Mouse (Mus musculus): ENCODE measurements around the gene Misp. TPM values are rescaled to one million over a fixed set of nuclear protein-coding genes. Genes with fewer than 3 reads are reported as not detected.

Misp gene
- polyA plus RNA-seq, 1 experiment from 2014 or later, result 2.1 TPM

- H3K9me3 ChIP-seq (replicated peaks), result no peaks in the 10 kb centered on the region
- no peak overlapping the region for H3K4me2 ChIP-seq (replicated peaks)
- ATAC-seq (ENCODE audit: low FRiP score), result no peak
- H3K27me3 ChIP-seq, result peaks cover 49% of the 10 kb centered on the region
- H3K9ac ChIP-seq, result no peak overlapping the region
- no peaks in the 10 kb centered on the region for H3K36me3 ChIP-seq
- no peak overlapping the region for H3K27ac ChIP-seq
- H3K4me3 ChIP-seq, result no peak overlapping the region
- peaks cover 20% of the 10 kb centered on the region for H3K4me1 ChIP-seq
- 36% methylated on average over 27 of the region's 27 CpGs for WGBS
Observed at GRCm38 (mm10) chr10:79783920-79784800, 36.6 kb upstream of the Misp start.

- Histone ChIP-seq H3K4me2 (replicated peaks) (no peak overlapping the region), H3K9me3 (replicated peaks) (no peaks in the 10 kb centered on the region), H3K27me3 (peaks cover 13% of the 10 kb centered on the region), H3K36me3 (no peaks in the 10 kb centered on the region), H3K27ac (no peak overlapping the region), H3K4me1 (peaks cover 9% of the 10 kb centered on the region; the same call in 1 of the 2 replicates), H3K4me3 (no peak overlapping the region), H3K9ac (no peak overlapping the region)
- ATAC-seq (ENCODE audit: low FRiP score), result no peak
- WGBS, result 38% methylated on average over 7 of the region's 7 CpGs
Observed at GRCm38 (mm10) chr10:79788386-79789158, 32.2 kb upstream of the Misp start.

GRCm38 (mm10) chr10:79789581-79789980, 31.2 kb upstream of the Misp start:
- ATAC-seq (ENCODE audit: low FRiP score), result no peak
- H3K9ac ChIP-seq, result no peak overlapping the region

GRCm38 (mm10) chr10:79790861-79791260, 29.9 kb upstream of the Misp start, which contains the start of gene Prss57:
Prss57 (minus strand) TSS chr10:79790961.
- no peaks in the 10 kb centered on the region for H3K9me3 ChIP-seq (replicated peaks)
- no peaks in the 10 kb centered on the region for H3K36me3 ChIP-seq
- H3K27me3 ChIP-seq, result no peaks in the 10 kb centered on the region
- H3K9ac ChIP-seq, result no peak within 1 kb of the TSS
- peaks cover 18% of the 10 kb centered on the region for H3K4me1 ChIP-seq
- 84% methylated on average over 4 of the region's 4 CpGs for WGBS
- no peak within 1 kb of the TSS for H3K4me2 ChIP-seq (replicated peaks)
- H3K4me3 ChIP-seq, result no peak within 1 kb of the TSS
- H3K27ac ChIP-seq, result no peak within 1 kb of the TSS
- ATAC-seq (ENCODE audit: low FRiP score), result no peak

More at GRCm38 (mm10) chr10:79789581-79789980, 31.2 kb upstream of the Misp start:
- WGBS, result 51% methylated on average over 2 of the region's 2 CpGs
- Histone ChIP-seq H3K36me3 (no peaks in the 10 kb centered on the region), H3K27me3 (peaks cover 6% of the 10 kb centered on the region), H3K4me3 (no peak overlapping the region), H3K9me3 (replicated peaks) (no peaks in the 10 kb centered on the region), H3K27ac (no peak overlapping the region), H3K4me2 (replicated peaks) (no peak overlapping the region), H3K4me1 (peaks cover 10% of the 10 kb centered on the region)

GRCm38 (mm10) chr10:79792339-79793040, 28.3 kb upstream of the Misp start:
- Histone ChIP-seq H3K9ac (peak overlapping the region; percentile 98; the same call in 1 of the 2 replicates), H3K4me1 (peaks cover 33% of the 10 kb centered on the region), H3K27me3 (no peaks in the 10 kb centered on the region), H3K4me3 (no peak overlapping the region), H3K27ac (peak overlapping the region; percentile 18; the same call in 1 of the 2 replicates), H3K9me3 (replicated peaks) (no peaks in the 10 kb centered on the region), H3K4me2 (replicated peaks) (peak overlapping the region; percentile 90; the same call in 1 of the 2 replicates), H3K36me3 (no peaks in the 10 kb centered on the region)
- ATAC-seq (ENCODE audit: low FRiP score), result no peak
- WGBS, result 81% methylated on average over 5 of the region's 5 CpGs

DNA sequence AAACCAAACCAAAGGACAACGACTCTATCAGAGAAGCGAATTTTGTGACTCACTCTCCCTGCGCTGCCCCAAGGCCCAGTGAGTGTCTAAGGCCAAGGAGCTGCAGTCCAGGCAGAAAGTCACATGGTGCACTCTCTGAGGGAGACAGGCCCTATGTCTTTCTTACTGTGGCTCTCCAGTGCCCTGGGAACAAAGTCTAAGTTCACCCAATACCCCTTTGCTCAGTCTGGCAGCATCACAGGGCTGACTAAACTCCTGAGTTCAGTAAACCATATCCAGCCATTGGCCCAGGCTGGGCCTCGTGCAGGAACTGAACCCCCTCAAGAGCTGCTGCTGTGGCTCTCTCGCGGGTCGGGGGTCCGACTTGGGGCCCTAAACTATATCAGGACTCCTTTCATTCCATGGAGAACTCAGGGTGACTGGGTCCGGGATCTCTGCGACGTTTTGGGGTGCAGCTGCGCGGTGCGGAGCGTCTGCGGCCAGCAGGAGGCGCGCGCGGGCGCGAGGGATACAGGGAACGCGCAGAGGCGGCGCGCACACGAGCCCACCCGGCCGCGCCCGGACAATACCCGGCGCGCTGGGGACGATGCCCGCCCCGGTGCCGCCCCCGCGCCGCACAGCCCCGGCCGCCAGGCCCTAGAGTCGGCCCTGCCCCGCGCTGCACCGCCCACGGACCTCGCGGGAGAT, 27.6 kb upstream of the Misp start, which contains the start of gene Palm:
Gene Palm, plus strand, starts transcription at position 522 of the 687 bp plus-strand sequence.
- no peaks in the 10 kb centered on the region for H3K27me3 ChIP-seq
- no peaks in the 10 kb centered on the region for H3K9me3 ChIP-seq (replicated peaks)
- peaks cover 38% of the 10 kb centered on the region for H3K4me1 ChIP-seq
- H3K4me3 ChIP-seq, result peak within 1 kb of the TSS; percentile 95
- H3K27ac ChIP-seq, result peak within 1 kb of the TSS; percentile 94
- WGBS, result 6% methylated on average over 43 of the region's 51 CpGs
- peak within 1 kb of the TSS; percentile 90 for H3K4me2 ChIP-seq (replicated peaks)
- no peaks in the 10 kb centered on the region for H3K36me3 ChIP-seq
- ATAC-seq (ENCODE audit: low FRiP score), result peak; percentile 66
- peak within 1 kb of the TSS; percentile 98 for H3K9ac ChIP-seq

- Histone ChIP-seq H3K9ac (peak overlapping the region; percentile 98), H3K4me1 (peaks cover 38% of the 10 kb centered on the region), H3K27ac (peak overlapping the region; percentile 94), H3K27me3 (no peaks in the 10 kb centered on the region), H3K36me3 (no peaks in the 10 kb centered on the region), H3K4me2 (replicated peaks) (peak overlapping the region; percentile 90), H3K9me3 (replicated peaks) (no peaks in the 10 kb centered on the region), H3K4me3 (peak overlapping the region; percentile 95)
- WGBS, result 3% methylated on average over 32 of the region's 38 CpGs
- peak; percentile 71 for ATAC-seq (ENCODE audit: low FRiP score)
Observed at GRCm38 (mm10) chr10:79793738-79794490, 26.9 kb upstream of the Misp start.

DNA sequence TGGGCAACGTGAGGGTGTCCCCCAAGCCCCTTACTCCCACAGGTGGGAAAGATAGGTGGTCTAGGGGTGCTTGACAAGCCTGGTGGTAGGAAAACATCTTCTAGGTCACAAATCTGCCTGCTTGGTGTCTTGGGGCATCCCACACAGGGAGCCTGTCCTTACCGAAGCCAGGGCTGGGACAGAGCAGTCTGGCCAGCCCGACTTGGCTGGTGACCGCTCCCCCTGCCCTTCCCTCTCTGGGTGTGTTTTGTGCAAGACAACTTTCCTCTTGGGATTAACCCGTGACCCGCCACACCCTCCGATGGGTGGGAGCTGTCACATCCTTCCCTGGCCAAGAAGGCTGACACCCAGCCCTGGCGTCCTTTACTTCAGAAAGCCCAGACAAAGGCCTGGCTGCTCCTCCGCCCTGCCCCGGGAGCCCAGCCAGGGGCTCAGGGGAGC, 26.3 kb upstream of the Misp start:
- Histone ChIP-seq H3K36me3 (no peaks in the 10 kb centered on the region), H3K9me3 (replicated peaks) (no peaks in the 10 kb centered on the region), H3K27ac (peak overlapping the region; percentile 94), H3K4me2 (replicated peaks) (peak overlapping the region; percentile 90), H3K4me1 (peaks cover 38% of the 10 kb centered on the region), H3K9ac (peak overlapping the region; percentile 98), H3K4me3 (peak overlapping the region; percentile 95), H3K27me3 (no peaks in the 10 kb centered on the region)
- peak; percentile 49 for ATAC-seq (ENCODE audit: low FRiP score)
- 4% methylated on average over 10 of the region's 10 CpGs for WGBS

DNA sequence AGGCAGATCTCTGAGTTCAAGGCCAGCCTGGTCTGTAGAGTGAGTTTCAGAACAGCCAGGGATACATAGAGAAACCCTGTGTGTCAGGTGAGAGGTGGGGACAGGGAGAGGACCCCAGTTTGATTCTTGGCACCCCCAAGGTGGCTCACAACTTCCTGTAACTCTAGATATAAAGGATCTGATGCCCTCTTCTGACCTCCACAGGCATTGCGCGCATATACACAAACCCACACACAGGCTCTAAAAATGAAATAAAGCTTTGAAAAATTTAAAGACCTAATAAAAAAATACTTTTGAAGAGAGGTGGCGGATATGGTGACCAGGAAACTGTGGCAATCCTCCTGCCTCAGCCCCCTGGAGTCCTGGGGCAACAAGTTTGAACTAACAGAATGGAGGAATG, 24.9 kb upstream of the Misp start:
- no peak for ATAC-seq (ENCODE audit: low FRiP score)
- WGBS, result 96% methylated on average over 3 of the region's 3 CpGs
- Histone ChIP-seq H3K4me1 (peaks cover 46% of the 10 kb centered on the region), H3K36me3 (0 out of 2 replicates have a peak, but pooled peaks cover 4% of the 10 kb centered on the region), H3K27ac (no peak overlapping the region), H3K9ac (no peak overlapping the region), H3K4me3 (no peak overlapping the region), H3K27me3 (no peaks in the 10 kb centered on the region), H3K9me3 (replicated peaks) (no peaks in the 10 kb centered on the region), H3K4me2 (replicated peaks) (0 out of 2 replicates have a peak overlapping the region, but pooled peaks have one; percentile 0)

GRCm38 (mm10) chr10:79797326-79797725, 23.5 kb upstream of the Misp start:
- H3K27ac ChIP-seq, result peak overlapping the region; percentile 58
- H3K36me3 ChIP-seq, result 0 out of 2 replicates have a peak, but pooled peaks cover 4% of the 10 kb centered on the region
- 36% methylated on average over 15 of the region's 15 CpGs for WGBS
- H3K9me3 ChIP-seq (replicated peaks), result no peaks in the 10 kb centered on the region
- H3K4me2 ChIP-seq (replicated peaks), result peak overlapping the region; percentile 42
- H3K9ac ChIP-seq, result no peak overlapping the region
- H3K4me3 ChIP-seq, result peak overlapping the region; percentile 16
- ATAC-seq (ENCODE audit: low FRiP score), result no peak
- peaks cover 60% of the 10 kb centered on the region for H3K4me1 ChIP-seq
- no peaks in the 10 kb centered on the region for H3K27me3 ChIP-seq

All from hindbrain, embryonic 12.5 days (tissue).